Mouse (Mus musculus) monocyte, adult 59 days (primary cell): ENCODE data around the gene Tacr3. TPM values are rescaled to one million over a fixed set of nuclear protein-coding genes. Genes with fewer than 3 reads are reported as not detected.

ENCODE experiments used
- total RNA-seq, 2 experiments: library from RNA; stranded (reverse); gene quantifications; one replicate each; pipeline ENCODE4 v1.2.4; 2023

The Tacr3 gene
- total RNA-seq = not detected

GRCm38 (mm10) chr3:134828875-134829530 lies at the start of gene Tacr3:
Gene Tacr3 (plus strand): TSS chr3:134829007.

